Mouse (Mus musculus) embryonic facial prominence, embryonic 11.5 days (tissue): ENCODE measurements around the gene Pml. TPM values are rescaled to one million over a fixed set of nuclear protein-coding genes. Genes with fewer than 3 reads are reported as not detected.

Experiments used
- ATAC-seq: fragments of 200-750 bp; cut with Nextera tagmentation; replicated peaks from 2 replicates; pipeline ENCODE4 v1.8.0; 2017; ENCODE audit warnings: low read depth; ENCODE audit not compliant: insufficient number of reproducible peaks, low FRiP score, low TSS enrichment
- DNase-seq: peaks from one replicate; pipeline ENCODE4 v3.0.0-alpha.2; 2015; ENCODE audit warnings: low spot score
- H3K27ac ChIP-seq: fragments of 300-500 bp; sonication (generic); replicated peaks from 2 replicates; pipeline ENCODE4 v1.5.1; 2014; ENCODE audit warnings: mild to moderate bottlenecking, low read depth, low read length, control low read depth
- H3K27me3 ChIP-seq: fragments of 300-500 bp; sonication (generic); 2 replicates; pipeline ENCODE4 v1.6.1; 2014; ENCODE audit warnings: mild to moderate bottlenecking, low read length, moderate library complexity, mixed read lengths; ENCODE audit not compliant: control insufficient read depth, insufficient read depth
- H3K36me3 ChIP-seq: fragments of 300-500 bp; sonication (generic); replicated peaks from 2 replicates; pipeline ENCODE4 v1.6.1; 2014; ENCODE audit warnings: low read depth, mild to moderate bottlenecking, low read length, moderate library complexity, mixed read lengths; ENCODE audit not compliant: control insufficient read depth, insufficient read depth
- H3K4me1 ChIP-seq: fragments of 300-500 bp; sonication (generic); 2 replicates; pipeline ENCODE4 v1.6.1; 2014; ENCODE audit warnings: low read length, mixed read lengths; ENCODE audit not compliant: control insufficient read depth, insufficient read depth
- H3K4me2 ChIP-seq: fragments of 300-500 bp; sonication (generic); 2 replicates; pipeline ENCODE4 v1.6.1; 2014; ENCODE audit warnings: low read depth, mild to moderate bottlenecking, control low read depth, low read length, moderate library complexity
- H3K4me3 ChIP-seq: fragments of 300-500 bp; sonication (generic); 2 replicates; pipeline ENCODE4 v1.5.1; 2014; ENCODE audit warnings: low read depth, low read length, control low read depth
- H3K9ac ChIP-seq: fragments of 300-500 bp; sonication (generic); replicated peaks from 2 replicates; pipeline ENCODE4 v1.6.1; 2014; ENCODE audit warnings: mild to moderate bottlenecking, control low read depth, low read length
- H3K9me3 ChIP-seq: fragments of 300-500 bp; sonication (generic); replicated peaks from 2 replicates; pipeline ENCODE4 v1.6.1; 2016; ENCODE audit warnings: mild to moderate bottlenecking, low read length, inconsistent platforms, mixed read lengths; ENCODE audit not compliant: control insufficient read depth
- WGBS: fragments of 180-500 bp; shearing (Covaris S2); extraction: QIAGEN DNeasy Blood & Tissue Kit; methylation state at CpG from one replicate; pipeline ENCODE4 v1.1.7; 2014; 5-methylcytosine and 5-hydroxymethylcytosine counted together
- polyA plus RNA-seq: library from polyadenylated mRNA; unstranded; fragments of >200 nt; fragmentation: Nextera tagmentation; extraction: Ambion mirVana; gene quantifications from 2 replicates; pipeline ENCODE4 v1.2.1, GENCODE M21; 2014

The Pml gene
- polyA plus RNA-seq, 1 experiment from 2014 or later: 14.5 TPM

GRCm38 (mm10) chr9:58243696-58244095, 5.9 kb downstream of the Pml start:
- H3K4me3 ChIP-seq: no peak overlapping the region
- H3K9ac ChIP-seq: no peak overlapping the region
- peaks cover 7% of the 10 kb centered on the region for H3K4me1 ChIP-seq
- H3K4me2 ChIP-seq: no peak overlapping the region
- no peak overlapping the region for H3K27ac ChIP-seq
- no peaks in the 10 kb centered on the region for H3K27me3 ChIP-seq
- no peaks in the 10 kb centered on the region for H3K9me3 ChIP-seq
- DNase-seq (no peak), ATAC-seq (no peak)
- H3K36me3 ChIP-seq: no peaks in the 10 kb centered on the region
- 86% methylated on average over 6 of the region's 6 CpGs for WGBS

GRCm38 (mm10) chr9:58242696-58243095, 6.9 kb downstream of the Pml start:
- DNase-seq (no peak), ATAC-seq (no peak)
- no peaks in the 10 kb centered on the region for H3K27me3 ChIP-seq
- H3K4me3 ChIP-seq: no peak overlapping the region
- H3K9ac ChIP-seq: no peak overlapping the region
- no peak overlapping the region for H3K27ac ChIP-seq
- H3K4me2 ChIP-seq: no peak overlapping the region
- 87% methylated on average over 5 of the region's 5 CpGs for WGBS
- no peaks in the 10 kb centered on the region for H3K9me3 ChIP-seq
- peaks cover 7% of the 10 kb centered on the region; the same call in 1 of the 2 replicates for H3K4me1 ChIP-seq
- no peaks in the 10 kb centered on the region for H3K36me3 ChIP-seq

- no peak overlapping the region for H3K4me2 ChIP-seq
- no peaks in the 10 kb centered on the region for H3K27me3 ChIP-seq
- H3K9me3 ChIP-seq: no peaks in the 10 kb centered on the region
- no peaks in the 10 kb centered on the region for H3K36me3 ChIP-seq
- 61% methylated on average over 9 of the region's 9 CpGs for WGBS
- H3K4me1 ChIP-seq: peaks cover 1% of the 10 kb centered on the region; the same call in 1 of the 2 replicates
- ATAC-seq (no peak), DNase-seq (peak; percentile 63)
- H3K4me3 ChIP-seq: no peak overlapping the region
- H3K27ac ChIP-seq: no peak overlapping the region
- no peak overlapping the region for H3K9ac ChIP-seq
These were observed 7.7 kb downstream of the Pml start for GRCm38 (mm10) chr9:58241780-58242485.

- H3K4me2 ChIP-seq: no peak overlapping the region
- no peaks in the 10 kb centered on the region for H3K4me1 ChIP-seq
- H3K36me3 ChIP-seq: no peaks in the 10 kb centered on the region
- H3K27ac ChIP-seq: no peak overlapping the region
- H3K9me3 ChIP-seq: no peaks in the 10 kb centered on the region
- no peaks in the 10 kb centered on the region for H3K27me3 ChIP-seq
- WGBS: 98% methylated on average over 28 of the region's 28 CpGs
- no peak for ATAC-seq
- no peak overlapping the region for H3K9ac ChIP-seq
- no peak overlapping the region for H3K4me3 ChIP-seq
- DNase-seq: no peak
These were observed 15.0 kb downstream of the Pml start for GRCm38 (mm10) chr9:58234502-58235015.

- no peak for DNase-seq
- Histone ChIP-seq H3K4me1 (no peaks in the 10 kb centered on the region), H3K27ac (no peak overlapping the region; the same call in 1 of the 2 replicates), H3K27me3 (no peaks in the 10 kb centered on the region), H3K4me3 (no peak overlapping the region), H3K36me3 (no peaks in the 10 kb centered on the region), H3K9me3 (no peaks in the 10 kb centered on the region), H3K9ac (no peak overlapping the region), H3K4me2 (no peak overlapping the region)
- ATAC-seq: no peak
- WGBS: 37% methylated on average over 5 of the region's 5 CpGs
These were observed 17.2 kb downstream of the Pml start for GRCm38 (mm10) chr9:58232374-58232773.

GRCm38 (mm10) chr9:58231746-58232145, 17.8 kb downstream of the Pml start:
- no peak overlapping the region; the same call in 1 of the 2 replicates for H3K27ac ChIP-seq
- 36% methylated on average over 6 of the region's 6 CpGs for WGBS
- no peak overlapping the region for H3K9ac ChIP-seq
- DNase-seq: no peak
- no peak; the same call in 1 of the 2 replicates for ATAC-seq
- H3K9me3 ChIP-seq: no peaks in the 10 kb centered on the region
- no peaks in the 10 kb centered on the region for H3K36me3 ChIP-seq
- H3K27me3 ChIP-seq: no peaks in the 10 kb centered on the region
- no peaks in the 10 kb centered on the region for H3K4me1 ChIP-seq
- no peak overlapping the region for H3K4me3 ChIP-seq
- H3K4me2 ChIP-seq: no peak overlapping the region

GRCm38 (mm10) chr9:58228777-58229466, 20.7 kb downstream of the Pml start:
- no peak overlapping the region for H3K4me3 ChIP-seq
- H3K4me1 ChIP-seq: no peaks in the 10 kb centered on the region
- H3K4me2 ChIP-seq: no peak overlapping the region
- H3K9me3 ChIP-seq: no peaks in the 10 kb centered on the region
- no peak overlapping the region for H3K27ac ChIP-seq
- H3K27me3 ChIP-seq: no peaks in the 10 kb centered on the region
- H3K9ac ChIP-seq: no peak overlapping the region
- ATAC-seq (no peak), DNase-seq (no peak)
- 95% methylated on average over 9 of the region's 9 CpGs for WGBS
- H3K36me3 ChIP-seq: no peaks in the 10 kb centered on the region
